Mouse (Mus musculus) embryonic facial prominence, embryonic 15.5 days (tissue): ENCODE results near the gene Lsm3. TPM values are rescaled to one million over a fixed set of nuclear protein-coding genes. Genes with fewer than 3 reads are reported as not detected.

Experiments used
- ATAC-seq: fragments of 200-750 bp; cut with Nextera tagmentation; 2 replicates; pipeline ENCODE4 v1.8.0; 2017; ENCODE audit warnings: low read depth, moderate TSS enrichment; ENCODE audit not compliant: insufficient number of reproducible peaks, low FRiP score, low TSS enrichment
- H3K27ac ChIP-seq: fragments of 300-500 bp; sonication (generic); replicated peaks from 2 replicates; pipeline ENCODE4 v1.5.1; 2015; ENCODE audit warnings: mild to moderate bottlenecking, inconsistent platforms
- H3K27me3 ChIP-seq: fragments of 300-500 bp; sonication (generic); 2 replicates; pipeline ENCODE4 v1.6.1; 2015; ENCODE audit warnings: inconsistent platforms
- H3K36me3 ChIP-seq: fragments of 300-500 bp; sonication (generic); 2 replicates; pipeline ENCODE4 v1.6.1; 2015; ENCODE audit warnings: mild to moderate bottlenecking, inconsistent platforms
- H3K4me1 ChIP-seq: fragments of 300-500 bp; sonication (generic); 2 replicates; pipeline ENCODE4 v1.6.1; 2015; ENCODE audit warnings: inconsistent platforms
- H3K4me2 ChIP-seq: fragments of 300-500 bp; sonication (generic); replicated peaks from 2 replicates; pipeline ENCODE4 v1.6.1; 2015; ENCODE audit warnings: mild to moderate bottlenecking, inconsistent platforms
- H3K4me3 ChIP-seq: fragments of 300-500 bp; sonication (generic); replicated peaks from 2 replicates; pipeline ENCODE4 v1.5.1; 2015; ENCODE audit warnings: mild to moderate bottlenecking, inconsistent platforms
- H3K9ac ChIP-seq: fragments of 300-500 bp; sonication (generic); 2 replicates; pipeline ENCODE4 v1.6.1; 2015; ENCODE audit warnings: inconsistent platforms
- H3K9me3 ChIP-seq: fragments of 300-500 bp; sonication (generic); replicated peaks from 2 replicates; pipeline ENCODE4 v1.6.1; 2016; ENCODE audit warnings: inconsistent platforms
- WGBS: fragments of 180-500 bp; shearing (Covaris S2); methylation state at CpG from one replicate; pipeline ENCODE4 v1.1.7; 2015; 5-methylcytosine and 5-hydroxymethylcytosine counted together
- polyA plus RNA-seq: library from polyadenylated mRNA; unstranded; fragments of >200 nt; fragmentation: Nextera tagmentation; extraction: Ambion mirVana; gene quantifications from 2 replicates; pipeline ENCODE4 v1.2.1, GENCODE M21; 2015

The Lsm3 gene
- polyA plus RNA-seq, 1 experiment from 2014 or later: 227 TPM

GRCm38 (mm10) chr6:91514737-91515362, 878 bp upstream of the Lsm3 start:
- Histone ChIP-seq H3K4me3 (peak overlapping the region; percentile 84), H3K4me2 (peak overlapping the region; percentile 74), H3K4me1 (peaks cover 25% of the 10 kb centered on the region), H3K9ac (peak overlapping the region; percentile 93), H3K27me3 (no peaks in the 10 kb centered on the region), H3K36me3 (peaks cover 28% of the 10 kb centered on the region), H3K27ac (no peak overlapping the region), H3K9me3 (no peaks in the 10 kb centered on the region)
- WGBS: 26% methylated on average over 10 of the region's 10 CpGs
- no peak for ATAC-seq

- H3K4me3 ChIP-seq: no peak overlapping the region
- peaks cover 60% of the 10 kb centered on the region for H3K36me3 ChIP-seq
- H3K9ac ChIP-seq: no peak overlapping the region
- no peak overlapping the region for H3K27ac ChIP-seq
- H3K4me1 ChIP-seq: peaks cover 25% of the 10 kb centered on the region
- H3K4me2 ChIP-seq: no peak overlapping the region
- H3K27me3 ChIP-seq: no peaks in the 10 kb centered on the region
- 91% methylated on average over 7 of the region's 7 CpGs for WGBS
- H3K9me3 ChIP-seq: no peaks in the 10 kb centered on the region
- no peak for ATAC-seq
Observed at GRCm38 (mm10) chr6:91518454-91519020, 2.8 kb downstream of the Lsm3 start.

GRCm38 (mm10) chr6:91522816-91523215, 7.1 kb downstream of the Lsm3 start:
- WGBS: 93% methylated on average over 5 of the region's 5 CpGs
- no peak for ATAC-seq
- H3K36me3 ChIP-seq: peaks cover 67% of the 10 kb centered on the region

GRCm38 (mm10) chr6:91525544-91525943, 9.8 kb downstream of the Lsm3 start:
- peak overlapping the region; percentile 34; the same call in 1 of the 2 replicates for H3K27ac ChIP-seq
- ATAC-seq: no peak
- H3K27me3 ChIP-seq: no peaks in the 10 kb centered on the region
- 0 out of 2 replicates have a peak, but pooled peaks cover 18% of the 10 kb centered on the region for H3K4me1 ChIP-seq
- no peak overlapping the region for H3K4me2 ChIP-seq
- peaks cover 41% of the 10 kb centered on the region for H3K36me3 ChIP-seq
- 76% methylated on average over 4 of the region's 4 CpGs for WGBS
- no peak overlapping the region for H3K4me3 ChIP-seq
- H3K9ac ChIP-seq: no peak overlapping the region
- no peaks in the 10 kb centered on the region for H3K9me3 ChIP-seq

More at GRCm38 (mm10) chr6:91522816-91523215, 7.1 kb downstream of the Lsm3 start:
- Histone ChIP-seq H3K4me2 (no peak overlapping the region), H3K4me1 (0 out of 2 replicates have a peak, but pooled peaks cover 18% of the 10 kb centered on the region), H3K27ac (no peak overlapping the region), H3K9me3 (no peaks in the 10 kb centered on the region), H3K4me3 (no peak overlapping the region), H3K9ac (no peak overlapping the region), H3K27me3 (no peaks in the 10 kb centered on the region)

GRCm38 (mm10) chr6:91527227-91527860, 11.6 kb downstream of the Lsm3 start:
- Histone ChIP-seq H3K9ac (no peak overlapping the region), H3K4me2 (no peak overlapping the region), H3K9me3 (no peaks in the 10 kb centered on the region), H3K4me1 (peaks cover 18% of the 10 kb centered on the region; the same call in 1 of the 2 replicates), H3K27ac (no peak overlapping the region), H3K4me3 (no peak overlapping the region), H3K27me3 (no peaks in the 10 kb centered on the region), H3K36me3 (peaks cover 24% of the 10 kb centered on the region)
- no peak for ATAC-seq
- 35% methylated on average over 5 of the region's 5 CpGs for WGBS

GRCm38 (mm10) chr6:91528265-91528664, 12.5 kb downstream of the Lsm3 start:
- H3K4me1 ChIP-seq: peaks cover 24% of the 10 kb centered on the region; the same call in 1 of the 2 replicates
- no peak overlapping the region for H3K27ac ChIP-seq
- no peak overlapping the region for H3K4me3 ChIP-seq
- H3K9me3 ChIP-seq: no peaks in the 10 kb centered on the region
- no peaks in the 10 kb centered on the region for H3K27me3 ChIP-seq
- 82% methylated on average over 7 of the region's 7 CpGs for WGBS
- H3K4me2 ChIP-seq: no peak overlapping the region
- no peak for ATAC-seq
- H3K36me3 ChIP-seq: peaks cover 14% of the 10 kb centered on the region
- H3K9ac ChIP-seq: no peak overlapping the region

- H3K4me1 ChIP-seq: peaks cover 12% of the 10 kb centered on the region; the same call in 1 of the 2 replicates
- no peak overlapping the region for H3K27ac ChIP-seq
- H3K9ac ChIP-seq: no peak overlapping the region
- no peaks in the 10 kb centered on the region for H3K9me3 ChIP-seq
- no peaks in the 10 kb centered on the region for H3K27me3 ChIP-seq
- WGBS: 78% methylated on average over 8 of the region's 8 CpGs
- ATAC-seq: no peak
- no peaks in the 10 kb centered on the region for H3K36me3 ChIP-seq
- no peak overlapping the region for H3K4me2 ChIP-seq
- H3K4me3 ChIP-seq: no peak overlapping the region
Observed at GRCm38 (mm10) chr6:91530673-91531072, 14.9 kb downstream of the Lsm3 start.

- H3K27ac ChIP-seq: no peak overlapping the region
Observed at GRCm38 (mm10) chr6:91531276-91531675, 15.5 kb downstream of the Lsm3 start.

GRCm38 (mm10) chr6:91532661-91533060, 16.9 kb downstream of the Lsm3 start:
- WGBS: 49% methylated on average over 6 of the region's 6 CpGs
- no peak for ATAC-seq

More at GRCm38 (mm10) chr6:91531276-91531675, 15.5 kb downstream of the Lsm3 start:
- Histone ChIP-seq H3K9me3 (no peaks in the 10 kb centered on the region), H3K9ac (no peak overlapping the region), H3K4me1 (peaks cover 12% of the 10 kb centered on the region; the same call in 1 of the 2 replicates), H3K27me3 (no peaks in the 10 kb centered on the region), H3K36me3 (no peaks in the 10 kb centered on the region), H3K4me3 (no peak overlapping the region), H3K4me2 (no peak overlapping the region)
- ATAC-seq: no peak
- WGBS: 87% methylated on average over 6 of the region's 6 CpGs

GRCm38 (mm10) chr6:91533359-91533758, 17.6 kb downstream of the Lsm3 start:
- H3K9me3 ChIP-seq: no peaks in the 10 kb centered on the region
- H3K36me3 ChIP-seq: no peaks in the 10 kb centered on the region
- no peak overlapping the region for H3K4me2 ChIP-seq
- ATAC-seq: no peak
- H3K9ac ChIP-seq: no peak overlapping the region
- WGBS: 31% methylated on average over 5 of the region's 5 CpGs
- no peaks in the 10 kb centered on the region for H3K27me3 ChIP-seq
- H3K27ac ChIP-seq: no peak overlapping the region
- peaks cover 9% of the 10 kb centered on the region; the same call in 1 of the 2 replicates for H3K4me1 ChIP-seq
- H3K4me3 ChIP-seq: no peak overlapping the region

More at GRCm38 (mm10) chr6:91532661-91533060, 16.9 kb downstream of the Lsm3 start:
- no peak overlapping the region for H3K4me2 ChIP-seq
- no peaks in the 10 kb centered on the region for H3K27me3 ChIP-seq
- no peaks in the 10 kb centered on the region for H3K36me3 ChIP-seq
- H3K4me1 ChIP-seq: peaks cover 9% of the 10 kb centered on the region; the same call in 1 of the 2 replicates
- no peaks in the 10 kb centered on the region for H3K9me3 ChIP-seq
- no peak overlapping the region for H3K9ac ChIP-seq
- H3K4me3 ChIP-seq: no peak overlapping the region
- no peak overlapping the region for H3K27ac ChIP-seq

GRCm38 (mm10) chr6:91533771-91534170, 18.0 kb downstream of the Lsm3 start:
- Histone ChIP-seq H3K4me2 (no peak overlapping the region), H3K4me3 (no peak overlapping the region), H3K4me1 (peaks cover 9% of the 10 kb centered on the region; the same call in 1 of the 2 replicates), H3K9me3 (no peaks in the 10 kb centered on the region), H3K9ac (no peak overlapping the region), H3K27ac (no peak overlapping the region), H3K36me3 (no peaks in the 10 kb centered on the region), H3K27me3 (no peaks in the 10 kb centered on the region)
- WGBS: 29% methylated on average over 2 of the region's 2 CpGs
- no peak for ATAC-seq
